Mouse (Mus musculus): ENCODE results near the gene Wdr43. TPM values are rescaled to one million over a fixed set of nuclear protein-coding genes. Genes with fewer than 3 reads are reported as not detected.
A peak's percentile ranks its signal among the peaks of the same experiment; 100 is the strongest.

Wdr43 gene
- polyA plus RNA-seq (2015; fragmentation: Nextera tagmentation; extraction: Ambion mirVana), result 66.9 and 73.0 TPM in 2 replicates

DNA sequence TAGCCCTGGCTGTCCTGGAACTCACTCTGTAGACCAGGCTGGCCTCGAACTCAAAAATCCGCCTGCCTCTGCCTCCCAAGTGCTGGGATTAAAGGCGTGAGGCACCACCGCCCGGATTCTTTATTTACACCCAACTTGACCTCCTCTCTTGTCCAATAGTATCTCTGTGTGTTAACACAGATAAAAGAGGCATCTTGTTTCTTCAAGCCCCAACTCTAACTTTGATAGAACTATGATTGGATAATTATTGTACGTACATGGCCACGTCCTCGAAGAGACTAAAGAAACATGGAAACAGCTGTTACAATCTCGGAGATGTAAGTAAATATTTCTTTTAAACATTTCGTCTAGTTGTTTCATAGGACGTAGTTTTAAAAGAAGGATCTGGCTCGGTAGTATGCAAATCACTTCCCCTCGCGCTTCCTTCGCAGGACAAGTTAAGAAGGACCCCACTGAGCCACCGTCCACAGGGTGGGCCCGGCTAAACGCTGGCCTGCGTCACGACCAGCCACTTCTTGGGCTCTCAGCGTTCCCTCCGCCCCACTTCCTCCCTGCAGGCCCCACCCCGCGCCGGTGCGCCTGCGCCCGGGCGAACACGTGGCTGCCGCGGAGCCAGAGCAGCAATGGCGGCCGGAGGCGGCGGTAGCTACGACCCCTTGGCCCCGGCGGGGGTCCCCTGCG is at the start of gene Wdr43:
Gene Wdr43 (plus strand): TSS at position 258 of the 681 bp plus-strand sequence.
- peak; percentile 100 for ATAC-seq (ENCODE audit: borderline replicate concordance, extremely low read depth, low FRiP score, low TSS enrichment)
- H3K27ac ChIP-seq, result peak within 1 kb of the TSS; percentile 78
- WGBS, result 4% methylated on average over 40 of the region's 40 CpGs

GRCm38 (mm10) chr17:71579176-71579705 is 36.5 kb upstream of the Wdr43 start:
- no peak overlapping the region for H3K27ac ChIP-seq

More for the DNA sequence above, at the start of gene Wdr43:
- H3K9ac ChIP-seq, result peak within 1 kb of the TSS; percentile 96
- H3K9me3 ChIP-seq, result no peaks in the 10 kb centered on the region
- peaks cover 16% of the 10 kb centered on the region for H3K4me1 ChIP-seq
- H3K4me3 ChIP-seq, result peak within 1 kb of the TSS; percentile 95
- peak within 1 kb of the TSS; percentile 70 for H3K4me2 ChIP-seq
- no peaks in the 10 kb centered on the region for H3K27me3 ChIP-seq
- 0 out of 2 replicates have a peak, but pooled peaks cover 3% of the 10 kb centered on the region for H3K36me3 ChIP-seq

GRCm38 (mm10) chr17:71597881-71598658 is 17.6 kb upstream of the Wdr43 start:
- H3K27ac ChIP-seq, result peak overlapping the region; percentile 74
- H3K27me3 ChIP-seq, result no peaks in the 10 kb centered on the region
- peak; percentile 75; the same call in 1 of the 2 replicates for ATAC-seq (ENCODE audit: borderline replicate concordance, extremely low read depth, low FRiP score, low TSS enrichment)
- under 1% methylated on average over 48 of the region's 48 CpGs for WGBS
- H3K36me3 ChIP-seq, result no peaks in the 10 kb centered on the region
- H3K9me3 ChIP-seq, result no peaks in the 10 kb centered on the region
- peak overlapping the region; percentile 87 for H3K4me2 ChIP-seq
- peak overlapping the region; percentile 68 for H3K9ac ChIP-seq
- H3K4me1 ChIP-seq, result peaks cover 19% of the 10 kb centered on the region
- H3K4me3 ChIP-seq, result peak overlapping the region; percentile 71

More at GRCm38 (mm10) chr17:71579176-71579705, 36.5 kb upstream of the Wdr43 start:
- WGBS, result 84% methylated on average over 1 of the region's 1 CpGs
- Histone ChIP-seq H3K9ac (no peak overlapping the region), H3K4me1 (no peaks in the 10 kb centered on the region), H3K36me3 (no peaks in the 10 kb centered on the region), H3K4me2 (no peak overlapping the region), H3K4me3 (no peak overlapping the region), H3K9me3 (no peaks in the 10 kb centered on the region), H3K27me3 (no peaks in the 10 kb centered on the region)
- ATAC-seq (ENCODE audit: borderline replicate concordance, extremely low read depth, low FRiP score, low TSS enrichment), result no peak

GRCm38 (mm10) chr17:71598659-71599554 is 16.8 kb upstream of the Wdr43 start:
- Histone ChIP-seq H3K4me3 (peak overlapping the region; percentile 71), H3K4me1 (peaks cover 19% of the 10 kb centered on the region), H3K4me2 (peak overlapping the region; percentile 87), H3K9me3 (no peaks in the 10 kb centered on the region), H3K27ac (peak overlapping the region; percentile 74), H3K9ac (peak overlapping the region; percentile 68), H3K27me3 (no peaks in the 10 kb centered on the region), H3K36me3 (no peaks in the 10 kb centered on the region)
- WGBS, result 4% methylated on average over 42 of the region's 42 CpGs
- peak; percentile 94 for ATAC-seq (ENCODE audit: borderline replicate concordance, extremely low read depth, low FRiP score, low TSS enrichment)

DNA sequence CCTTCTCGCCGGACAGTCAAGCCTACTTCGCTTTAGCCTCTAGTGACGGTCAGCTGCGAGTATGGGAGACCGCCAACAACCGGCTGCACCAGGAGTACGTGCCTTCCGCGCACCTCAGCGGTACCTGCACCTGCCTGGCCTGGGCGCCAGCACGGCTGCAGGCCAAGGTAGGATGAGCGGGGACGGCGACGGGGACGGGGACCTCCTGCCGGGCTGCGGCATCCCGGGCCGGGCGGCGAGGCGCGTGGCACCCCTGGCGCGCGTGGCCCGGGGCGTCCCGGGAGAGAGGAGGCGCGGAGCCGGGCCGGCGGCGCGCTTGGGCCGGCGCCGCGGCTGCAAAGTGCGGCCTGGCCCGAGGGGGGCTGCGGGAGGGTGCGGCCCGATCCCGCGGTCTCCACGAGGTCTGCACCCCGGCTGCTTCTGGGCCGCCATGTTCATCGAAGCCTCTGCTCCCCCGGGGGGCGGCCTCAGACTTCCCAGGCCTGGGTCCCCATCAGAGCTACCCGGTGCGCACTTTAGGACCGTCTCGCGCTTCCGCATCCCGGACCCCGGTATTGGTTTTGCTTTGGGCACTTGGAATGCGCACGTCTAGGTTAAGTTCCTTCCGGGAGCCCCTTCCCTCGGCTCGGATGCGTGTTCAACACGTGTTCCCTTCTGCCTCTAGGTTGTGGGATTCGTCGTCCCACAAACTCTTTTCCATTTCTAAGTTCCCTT is 781 bp downstream of the Wdr43 start:
- Histone ChIP-seq H3K4me3 (peak overlapping the region; percentile 95), H3K9ac (peak overlapping the region; percentile 96), H3K4me2 (peak overlapping the region; percentile 70), H3K36me3 (0 out of 2 replicates have a peak, but pooled peaks cover 3% of the 10 kb centered on the region), H3K27me3 (no peaks in the 10 kb centered on the region), H3K27ac (peak overlapping the region; percentile 78), H3K9me3 (no peaks in the 10 kb centered on the region), H3K4me1 (peaks cover 16% of the 10 kb centered on the region)
- WGBS, result 2% methylated on average over 35 of the region's 73 CpGs
- ATAC-seq (ENCODE audit: borderline replicate concordance, extremely low read depth, low FRiP score, low TSS enrichment), result no peak; the same call in none of the 2 replicates

GRCm38 (mm10) chr17:71617033-71617362 is 1.3 kb downstream of the Wdr43 start:
- H3K4me3 ChIP-seq, result peak overlapping the region; percentile 95
- H3K9me3 ChIP-seq, result no peaks in the 10 kb centered on the region
- under 1% methylated on average over 10 of the region's 10 CpGs for WGBS
- peak overlapping the region; percentile 70 for H3K4me2 ChIP-seq
- H3K4me1 ChIP-seq, result peaks cover 16% of the 10 kb centered on the region
- H3K27ac ChIP-seq, result no peak overlapping the region
- H3K36me3 ChIP-seq, result 0 out of 2 replicates have a peak, but pooled peaks cover 3% of the 10 kb centered on the region
- H3K27me3 ChIP-seq, result no peaks in the 10 kb centered on the region
- no peak for ATAC-seq (ENCODE audit: borderline replicate concordance, extremely low read depth, low FRiP score, low TSS enrichment)
- H3K9ac ChIP-seq, result peak overlapping the region; percentile 96

DNA sequence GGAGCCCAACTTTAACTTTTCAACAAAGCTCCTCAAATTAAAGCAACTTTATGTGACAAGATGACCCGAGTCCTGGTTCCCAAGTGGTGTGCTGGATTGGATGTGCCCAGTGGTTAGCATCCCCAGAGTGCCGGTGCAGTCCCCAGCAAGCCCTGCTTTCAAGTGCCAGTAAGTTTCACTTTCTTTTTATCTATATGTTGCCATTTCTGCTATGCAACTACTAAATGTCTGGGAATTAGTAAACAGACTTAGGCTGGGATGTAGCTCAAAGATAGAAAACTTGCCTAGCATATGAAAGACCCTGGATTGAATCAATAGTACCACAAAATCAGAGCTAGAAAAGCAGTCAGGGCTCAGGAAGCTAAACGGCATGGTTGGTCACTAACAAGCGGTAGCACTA is 2.3 kb downstream of the Wdr43 start:
- H3K4me2 ChIP-seq, result peak overlapping the region; percentile 70
- H3K36me3 ChIP-seq, result 0 out of 2 replicates have a peak, but pooled peaks cover 3% of the 10 kb centered on the region
- no peaks in the 10 kb centered on the region for H3K9me3 ChIP-seq
- H3K4me1 ChIP-seq, result peaks cover 16% of the 10 kb centered on the region
- peak overlapping the region; percentile 95 for H3K4me3 ChIP-seq
- H3K27me3 ChIP-seq, result no peaks in the 10 kb centered on the region
- no peak overlapping the region for H3K27ac ChIP-seq
- WGBS, result 53% methylated on average over 4 of the region's 4 CpGs
- peak overlapping the region; percentile 27; the same call in 1 of the 2 replicates for H3K9ac ChIP-seq
- ATAC-seq (ENCODE audit: borderline replicate concordance, extremely low read depth, low FRiP score, low TSS enrichment), result no peak

DNA sequence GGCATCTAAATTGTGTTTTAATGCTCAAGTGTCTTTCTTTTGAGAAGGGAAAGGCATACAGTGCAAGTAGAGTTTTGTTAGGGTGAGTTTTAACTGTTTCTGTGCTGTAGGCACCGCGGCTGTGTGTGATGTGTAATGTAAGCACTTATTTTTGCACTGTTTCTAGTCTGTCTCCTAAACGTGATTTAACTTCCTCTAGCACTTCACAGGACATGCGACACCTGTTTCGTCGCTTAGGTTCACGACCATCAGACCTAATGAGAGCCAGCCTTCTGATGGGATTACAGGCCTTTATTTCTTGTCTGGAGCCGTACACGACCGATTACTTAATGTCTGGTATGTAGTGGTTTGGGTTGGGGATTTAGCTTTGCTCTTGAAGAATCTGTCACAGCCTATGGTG is 16.1 kb downstream of the Wdr43 start:
- H3K27me3 ChIP-seq, result no peaks in the 10 kb centered on the region
- no peaks in the 10 kb centered on the region for H3K9me3 ChIP-seq
- peaks cover 83% of the 10 kb centered on the region for H3K36me3 ChIP-seq
- no peak overlapping the region for H3K27ac ChIP-seq
- no peak overlapping the region for H3K9ac ChIP-seq
- H3K4me3 ChIP-seq, result no peak overlapping the region
- H3K4me2 ChIP-seq, result no peak overlapping the region
- 85% methylated on average over 10 of the region's 10 CpGs for WGBS
- no peak for ATAC-seq (ENCODE audit: borderline replicate concordance, extremely low read depth, low FRiP score, low TSS enrichment)
- no peaks in the 10 kb centered on the region for H3K4me1 ChIP-seq

- no peaks in the 10 kb centered on the region for H3K9me3 ChIP-seq
- WGBS, result 81% methylated on average over 8 of the region's 8 CpGs
- no peaks in the 10 kb centered on the region for H3K27me3 ChIP-seq
- peaks cover 82% of the 10 kb centered on the region for H3K36me3 ChIP-seq
- H3K9ac ChIP-seq, result no peak overlapping the region
- H3K4me3 ChIP-seq, result no peak overlapping the region
- H3K4me2 ChIP-seq, result no peak overlapping the region
- no peaks in the 10 kb centered on the region for H3K4me1 ChIP-seq
- no peak overlapping the region for H3K27ac ChIP-seq
- ATAC-seq (ENCODE audit: borderline replicate concordance, extremely low read depth, low FRiP score, low TSS enrichment), result no peak
Measured at GRCm38 (mm10) chr17:71633350-71633749, 17.7 kb downstream of the Wdr43 start.

DNA sequence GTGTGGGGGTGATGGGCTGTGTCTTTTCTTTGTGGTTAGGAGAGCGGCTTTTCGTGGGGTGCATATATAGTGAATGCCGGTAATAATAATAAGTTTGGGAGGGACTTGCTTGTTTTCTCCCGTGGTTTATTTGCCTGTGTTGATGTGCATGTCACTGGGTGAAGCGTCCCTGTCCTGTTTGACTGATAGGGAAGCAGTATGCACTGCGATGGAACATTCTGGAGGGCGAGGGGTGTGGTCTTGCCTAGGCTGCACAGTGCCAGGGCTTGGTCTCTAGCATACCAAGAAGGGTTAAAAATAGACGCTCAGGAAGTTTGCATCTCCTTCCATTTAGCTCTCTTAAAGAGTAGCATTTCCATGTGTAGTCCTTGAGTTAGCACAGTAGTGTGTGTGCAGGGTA is 21.1 kb downstream of the Wdr43 start:
- no peak overlapping the region for H3K9ac ChIP-seq
- ATAC-seq (ENCODE audit: borderline replicate concordance, extremely low read depth, low FRiP score, low TSS enrichment), result no peak
- no peak overlapping the region for H3K4me2 ChIP-seq
- no peaks in the 10 kb centered on the region for H3K4me1 ChIP-seq
- no peaks in the 10 kb centered on the region for H3K9me3 ChIP-seq
- no peaks in the 10 kb centered on the region for H3K27me3 ChIP-seq
- WGBS, result 93% methylated on average over 8 of the region's 8 CpGs
- no peak overlapping the region for H3K4me3 ChIP-seq
- peaks cover 89% of the 10 kb centered on the region for H3K36me3 ChIP-seq
- no peak overlapping the region for H3K27ac ChIP-seq
